Mouse (Mus musculus): Measurements from ENCODE around the gene Znrf1. TPM values are rescaled to one million over a fixed set of nuclear protein-coding genes. Genes with fewer than 3 reads are reported as not detected.

Znrf1 gene
- total and polyA plus RNA-seq, 3 experiments = 9.3 to 21.2 (median 9.5) TPM

DNA sequence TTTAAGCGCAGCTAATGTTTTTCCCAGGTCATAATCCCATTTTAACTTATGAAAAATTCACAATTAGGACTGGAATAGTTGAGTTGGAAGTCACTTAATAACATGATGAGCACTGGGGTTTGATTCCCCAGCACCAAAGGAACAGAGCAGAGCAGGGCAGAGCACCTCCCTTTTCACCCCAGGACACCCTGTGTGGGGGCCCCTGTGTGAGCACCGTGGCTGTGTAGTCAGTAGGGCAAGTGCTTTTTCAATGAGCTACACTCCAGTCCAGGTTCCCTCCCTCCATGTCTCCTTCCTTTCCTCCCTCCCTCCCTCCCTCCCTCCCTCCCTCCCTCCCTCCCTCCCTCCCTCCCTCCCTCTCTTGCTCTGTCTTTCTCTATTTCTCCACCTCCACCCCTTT is 28.2 kb downstream of the Znrf1 start:
- Histone ChIP-seq H3K9ac (ENCODE audit: insufficient read depth, low read depth) (no peak overlapping the region), H3K9me3 (replicated peaks; ENCODE audit: low read length) (no peaks in the 10 kb centered on the region), H3K36me3 (replicated peaks in 1 of 2; ENCODE audit: control insufficient read depth in 1 of 2, insufficient read depth in 1 of 2, low read length in 1 of 2) (peaks cover 0 to 4% of the 10 kb centered on the region in 2 experiments), H3K27ac (ENCODE audit: insufficient read depth, low read depth) (no peak overlapping the region), H3K4me1 (ENCODE audit: control insufficient read depth in 1 of 2, insufficient read depth in 2 of 2) (peaks cover 0 to 33% of the 10 kb centered on the region in 2 experiments; a peak in 2 of 4 replicates), H3K4me3 (replicated peaks in 1 of 3; ENCODE audit: low read depth in 2 of 3, low read length in 2 of 3, poor library complexity in 1 of 3) (no peak overlapping the region), H3K27me3 (replicated peaks) (no peaks in the 10 kb centered on the region), H3K79me2 (replicated peaks; ENCODE audit: control insufficient read depth, extremely low read depth, insufficient read depth, poor library complexity, severe bottlenecking) (no peaks in the 10 kb centered on the region), H3K4me2 (ENCODE audit: insufficient read depth, low read depth, poor library complexity, severe bottlenecking) (no peak overlapping the region)
- in situ Hi-C loops (cut with MboI; ENCODE audit: low pct_ligation_motif_present, low pct_unique_long_range_greater_than_20kb, low sequenced_read_pairs) = no loop called here
- TF ChIP-seq USF2 (conservative IDR thresholded peaks at IDR 0.05; ENCODE audit: low read depth, low read length) (no peak), JUND (conservative IDR thresholded peaks at IDR 0.05; ENCODE audit: low read depth, low read length) (no peak), PAX5 (IDR thresholded peaks at IDR 0.05; ENCODE audit: low read length) (no peak), MEF2A (IDR thresholded peaks at IDR 0.05; ENCODE audit: borderline replicate concordance, low read depth, low read length) (no peak), IRF4 (IDR thresholded peaks at IDR 0.05; ENCODE audit: low read depth, low read length) (no peak), POLR2A (IDR thresholded peaks at IDR 0.05; ENCODE audit: low read depth, low read length) (no peak), ETS1 (conservative IDR thresholded peaks at IDR 0.05; ENCODE audit: low read depth, low read length) (no peak), MAX (IDR thresholded peaks at IDR 0.05; ENCODE audit: low read length) (no peak), POLR2AphosphoS2 (IDR thresholded peaks at IDR 0.05; ENCODE audit: low read depth, low read length) (no peak), SMC3 (IDR thresholded peaks at IDR 0.05; ENCODE audit: low read depth, low read length) (no peak), ZKSCAN1 (IDR thresholded peaks at IDR 0.05; ENCODE audit: borderline replicate concordance, low read depth, low read length) (no peak), GABPA (IDR thresholded peaks at IDR 0.05; ENCODE audit: insufficient replicate concordance, low read depth, low read length) (no peak), USF1 (IDR thresholded peaks at IDR 0.05; ENCODE audit: low read depth, low read length) (no peak), ZMIZ1 (IDR thresholded peaks at IDR 0.05; ENCODE audit: low read depth, low read length) (no peak), NRF1 (IDR thresholded peaks at IDR 0.05; ENCODE audit: low read depth, low read length) (no peak), MXI1 (IDR thresholded peaks at IDR 0.05; ENCODE audit: low read depth, low read length) (no peak), MYC (IDR thresholded peaks at IDR 0.05; ENCODE audit: low read depth, low read length) (no peak)
- no peak for DNase-seq (ENCODE audit: extremely low read depth)
- dilution Hi-C loops (cut with MboI; ENCODE audit: extremely low pct_ligation_motif_present, extremely low pct_unique_long_range_greater_than_20kb, low sequenced_read_pairs) = no loop called here

DNA sequence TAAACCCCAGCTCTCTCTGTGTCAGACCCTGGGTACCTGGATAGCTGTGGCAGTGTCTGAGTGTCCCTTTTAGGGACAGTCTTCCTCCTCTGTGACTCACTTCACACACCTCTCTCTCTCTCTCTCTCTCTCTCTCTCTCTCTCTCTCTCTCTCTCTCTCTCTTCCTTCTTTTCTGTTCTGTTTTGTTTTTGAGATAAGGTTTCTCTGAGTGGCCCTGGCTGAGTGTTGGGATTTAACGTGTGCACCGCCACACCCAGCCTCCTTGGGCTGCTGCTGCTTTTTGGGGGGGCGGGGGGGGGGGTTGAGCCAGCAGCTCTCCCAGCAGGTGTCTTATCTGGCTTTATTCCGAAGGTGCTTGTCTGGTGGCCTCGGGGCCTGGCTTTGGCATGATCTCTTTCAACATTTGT is 29.9 kb downstream of the Znrf1 start:
- no peak overlapping the region for H3K9ac ChIP-seq (ENCODE audit: insufficient read depth, low read depth)
- no peaks in the 10 kb centered on the region for H3K27me3 ChIP-seq (replicated peaks)
- in situ Hi-C loops (cut with MboI; ENCODE audit: low pct_ligation_motif_present, low pct_unique_long_range_greater_than_20kb, low sequenced_read_pairs) = no loop called here
- dilution Hi-C loops (cut with MboI; ENCODE audit: extremely low pct_ligation_motif_present, extremely low pct_unique_long_range_greater_than_20kb, low sequenced_read_pairs) = no loop called here
- H3K4me2 ChIP-seq (ENCODE audit: insufficient read depth, low read depth, poor library complexity, severe bottlenecking) = no peak overlapping the region
- H3K9me3 ChIP-seq (replicated peaks; ENCODE audit: low read length) = no peaks in the 10 kb centered on the region
- no peak for TF ChIP-seq NRF1 (IDR thresholded peaks at IDR 0.05; ENCODE audit: low read depth, low read length)
- TF ChIP-seq TCF12 (IDR thresholded peaks at IDR 0.05; ENCODE audit: low read depth, low read length) = no peak
- TF ChIP-seq MYC (IDR thresholded peaks at IDR 0.05; ENCODE audit: low read depth, low read length) = no peak
- no peak for TF ChIP-seq CTCF (conservative IDR thresholded peaks at IDR 0.05 in 1 of 2, IDR thresholded peaks at IDR 0.05 in 1 of 2; ENCODE audit: low read depth in 2 of 2, low read length in 2 of 2)
- TF ChIP-seq MAX (IDR thresholded peaks at IDR 0.05; ENCODE audit: low read length) = no peak
- TF ChIP-seq JUND (conservative IDR thresholded peaks at IDR 0.05; ENCODE audit: low read depth, low read length) = no peak
- no peak for TF ChIP-seq MAZ (IDR thresholded peaks at IDR 0.05; ENCODE audit: low read depth, low read length)
- no peak for TF ChIP-seq PAX5 (IDR thresholded peaks at IDR 0.05; ENCODE audit: low read length)
- TF ChIP-seq SMC3 (IDR thresholded peaks at IDR 0.05; ENCODE audit: low read depth, low read length) = no peak
- TF ChIP-seq NELFE (IDR thresholded peaks at IDR 0.05; ENCODE audit: low read depth, low read length) = no peak
- TF ChIP-seq KAT2A (IDR thresholded peaks at IDR 0.05; ENCODE audit: insufficient replicate concordance, low read length) = no peak
- TF ChIP-seq USF2 (conservative IDR thresholded peaks at IDR 0.05; ENCODE audit: low read depth, low read length) = no peak
- no peak for TF ChIP-seq MAFK (IDR thresholded peaks at IDR 0.05; ENCODE audit: insufficient replicate concordance, low read length)
- H3K27ac ChIP-seq (ENCODE audit: insufficient read depth, low read depth) = no peak overlapping the region
- no peak for DNase-seq (ENCODE audit: extremely low read depth)
- peaks cover 2 to 47% of the 10 kb centered on the region in 2 experiments; a peak in 2 of 4 replicates for H3K4me1 ChIP-seq (ENCODE audit: control insufficient read depth in 1 of 2, insufficient read depth in 2 of 2)
- H3K36me3 ChIP-seq (replicated peaks in 1 of 2; ENCODE audit: control insufficient read depth in 1 of 2, insufficient read depth in 1 of 2, low read length in 1 of 2) = peaks cover 0 to 4% of the 10 kb centered on the region in 2 experiments
- no peaks in the 10 kb centered on the region for H3K79me2 ChIP-seq (replicated peaks; ENCODE audit: control insufficient read depth, extremely low read depth, insufficient read depth, poor library complexity, severe bottlenecking)
- no peak overlapping the region for H3K4me3 ChIP-seq (replicated peaks in 1 of 3; ENCODE audit: low read depth in 2 of 3, low read length in 2 of 3, poor library complexity in 1 of 3)
